Mouse (Mus musculus) natural killer cell, adult 2 months (primary cell): ENCODE results near the gene Cacna1c.

ENCODE experiments used
- DNase-seq, 2 experiments: peaks; one replicate each; pipeline ENCODE4 v3.0.0; 2022; ENCODE audit warnings: low spot score in 2 of 2

Cacna1c gene

DNA sequence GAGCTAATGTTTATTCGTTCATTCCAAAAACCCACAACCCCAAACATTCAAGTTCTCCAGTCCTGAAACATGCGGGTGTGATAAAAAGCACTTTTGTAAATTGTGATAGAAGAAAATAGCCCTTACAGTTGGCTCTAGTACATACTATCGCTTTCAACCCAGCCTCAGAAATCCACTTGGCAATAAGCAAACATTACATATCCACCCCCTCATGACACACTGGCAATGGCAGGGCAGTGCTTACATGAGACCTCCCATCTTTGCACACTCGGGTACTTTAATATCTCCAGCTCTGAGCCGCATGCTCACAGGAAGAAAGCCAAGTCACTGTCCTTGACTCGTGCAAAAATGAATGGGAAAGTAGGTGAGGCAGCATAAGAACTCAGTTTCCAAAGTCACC, 232.4 kb downstream of the Cacna1c start:
- DNase-seq = no peak

DNA sequence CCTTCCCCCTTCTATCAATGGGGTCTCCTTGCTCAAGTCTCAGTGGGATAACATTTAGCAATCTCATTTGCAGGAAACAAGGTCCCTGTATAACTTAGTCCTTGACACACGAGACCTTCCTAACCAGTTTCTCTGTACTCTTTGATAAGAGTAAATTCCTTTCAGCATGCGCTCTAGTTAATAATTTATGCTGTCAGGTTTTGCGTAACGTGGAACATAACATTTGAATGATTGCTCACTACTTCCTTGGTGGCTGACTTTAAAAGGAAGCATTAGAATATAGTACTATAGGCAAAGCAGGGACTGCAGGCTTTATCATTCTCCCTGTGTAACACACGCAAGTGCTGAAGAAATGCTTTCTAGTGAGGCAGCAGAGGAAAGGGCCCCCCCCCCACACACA, 232.9 kb downstream of the Cacna1c start:
- no peak for DNase-seq

DNA sequence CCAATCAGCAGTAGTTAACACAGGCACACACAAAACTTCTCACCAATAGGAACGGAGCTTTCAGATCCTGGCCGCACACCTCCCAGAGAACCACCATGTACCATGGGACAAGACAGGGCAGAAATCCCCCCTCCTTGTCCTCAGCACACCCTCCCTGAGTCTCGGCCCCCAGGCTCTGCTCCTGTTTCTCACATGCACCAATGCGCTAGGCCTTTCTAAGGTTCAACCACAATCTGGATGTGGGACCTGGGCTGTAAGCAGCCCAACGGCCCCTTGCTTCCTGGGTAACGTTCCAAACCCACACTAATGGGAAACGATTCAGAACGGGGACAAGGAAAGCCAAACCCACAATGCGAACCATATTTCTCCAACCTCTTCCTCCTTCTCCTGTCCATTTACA, 237.7 kb downstream of the Cacna1c start:
- no peak for DNase-seq

DNA sequence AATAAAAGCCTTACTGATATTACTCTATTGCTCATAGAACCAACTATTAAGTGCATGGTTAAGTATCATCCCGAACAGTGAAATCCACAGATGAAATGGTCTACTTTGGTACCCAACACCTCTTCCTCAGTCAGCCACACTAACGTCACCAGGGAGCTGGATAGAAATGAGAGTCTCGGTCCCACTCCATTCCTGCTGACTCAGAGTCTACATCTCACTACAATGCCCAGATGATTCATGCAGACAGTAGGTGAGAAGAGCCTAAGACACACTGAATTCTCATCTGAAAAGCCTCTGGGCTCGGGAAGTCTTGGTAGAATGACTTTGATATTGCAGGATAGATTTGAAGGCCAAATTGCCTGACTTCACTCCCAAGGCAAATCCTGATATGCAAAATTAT, 240.0 kb downstream of the Cacna1c start:
- no peak for DNase-seq

DNA sequence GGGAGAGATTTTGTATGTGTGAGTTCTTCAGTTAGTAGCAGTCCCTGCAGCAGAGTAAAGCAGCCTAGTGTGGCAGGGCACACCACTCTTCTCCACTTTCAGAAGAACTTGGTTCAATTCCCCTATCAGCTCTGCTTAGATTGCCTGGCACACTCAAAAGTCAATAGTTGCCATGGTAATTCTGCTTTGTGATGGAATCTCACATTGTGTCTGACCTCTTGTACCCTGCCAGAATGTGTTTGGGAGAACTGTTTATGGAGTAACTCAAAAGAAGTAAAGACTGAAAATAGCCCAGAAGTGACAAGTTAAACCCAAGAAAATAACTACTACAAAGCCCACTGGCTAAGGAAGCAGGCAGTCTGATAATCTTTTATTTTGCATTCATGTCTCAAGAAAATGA, 240.4 kb downstream of the Cacna1c start:
- DNase-seq = no peak

DNA sequence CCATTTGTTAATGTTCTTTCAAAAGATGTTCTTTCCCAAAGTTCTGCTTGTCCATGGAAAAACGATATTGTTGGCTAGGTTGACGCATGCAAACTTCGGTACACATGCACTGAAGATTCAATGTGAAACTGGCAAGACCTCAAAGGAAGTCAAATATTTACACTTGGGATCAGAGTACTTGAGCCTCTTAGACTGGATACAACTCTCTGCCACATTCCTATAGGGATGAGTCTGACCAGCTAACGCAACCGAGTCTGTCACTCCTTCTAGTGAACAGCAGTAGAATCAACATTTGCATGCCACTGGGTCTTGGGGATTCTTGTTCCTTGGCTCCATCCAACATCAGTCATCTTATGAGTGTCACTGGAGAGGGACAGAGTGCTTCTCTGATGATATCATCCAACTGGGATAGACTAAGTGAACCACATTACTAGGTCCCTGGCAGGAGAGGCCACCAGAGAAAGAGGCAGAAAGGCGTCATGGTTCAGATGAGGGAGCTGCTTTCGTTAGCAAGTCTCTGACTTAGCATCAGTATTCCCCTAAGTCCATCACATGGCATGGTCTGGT, 241.1 kb downstream of the Cacna1c start:
- no peak for DNase-seq

DNA sequence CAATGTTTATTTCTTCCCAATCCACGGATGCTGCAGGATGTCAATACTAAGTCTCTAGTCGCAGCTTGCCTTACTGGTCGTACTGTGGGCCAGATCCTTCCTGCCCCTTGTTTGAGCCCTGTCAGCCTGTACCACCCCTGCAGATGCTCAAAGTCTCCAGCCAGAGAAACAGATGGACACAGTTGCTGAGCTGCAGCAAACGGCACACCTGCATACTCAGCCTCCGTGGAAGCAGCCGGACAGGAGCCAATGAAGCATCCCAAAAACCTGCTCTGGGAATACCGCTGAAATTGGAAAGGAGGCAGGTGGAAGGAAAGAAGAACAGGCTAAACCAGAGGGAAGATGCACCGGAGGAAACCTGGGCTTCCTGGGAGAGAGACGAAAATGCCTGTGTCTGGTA, 243.8 kb downstream of the Cacna1c start:
- no peak for DNase-seq

DNA sequence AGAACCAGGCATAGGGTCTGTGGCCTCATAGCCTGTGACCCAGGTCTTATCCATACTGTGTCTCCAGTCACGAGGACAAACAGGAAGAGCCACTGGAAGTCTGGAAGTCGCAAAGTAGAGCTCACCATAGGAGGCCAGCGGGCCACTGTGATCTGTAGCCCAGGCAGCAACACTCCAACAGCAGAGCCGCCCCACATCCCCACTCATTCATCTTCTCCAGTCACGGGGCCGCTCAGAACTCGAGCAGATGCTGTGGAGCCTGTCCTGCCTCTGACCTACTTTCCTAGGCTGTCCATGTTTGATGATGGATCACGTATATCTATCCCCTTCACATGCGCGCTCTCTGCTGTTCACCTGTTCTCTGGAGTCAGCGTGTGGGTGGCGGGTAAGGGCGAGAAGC, 246.0 kb downstream of the Cacna1c start:
- no peak for DNase-seq

DNA sequence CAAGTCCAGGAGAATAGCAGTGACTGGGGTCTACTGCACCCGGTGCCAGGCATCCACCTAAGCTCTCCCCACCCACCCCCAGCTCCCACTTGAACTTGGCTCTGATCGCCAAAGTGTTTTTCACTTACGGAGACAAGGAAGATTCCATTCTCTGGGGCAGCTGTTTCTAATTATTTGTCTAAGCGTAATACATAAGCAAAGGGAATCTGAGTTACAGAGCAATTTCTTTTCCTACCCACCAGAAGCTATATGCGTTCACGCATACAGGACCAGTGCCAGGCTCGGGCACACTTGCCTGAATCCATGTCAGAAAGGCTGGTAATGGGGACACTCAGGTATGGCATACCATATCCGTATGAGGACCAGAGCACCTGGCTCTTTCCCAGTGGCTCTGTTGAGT, 248.9 kb downstream of the Cacna1c start:
- no peak for DNase-seq

DNA sequence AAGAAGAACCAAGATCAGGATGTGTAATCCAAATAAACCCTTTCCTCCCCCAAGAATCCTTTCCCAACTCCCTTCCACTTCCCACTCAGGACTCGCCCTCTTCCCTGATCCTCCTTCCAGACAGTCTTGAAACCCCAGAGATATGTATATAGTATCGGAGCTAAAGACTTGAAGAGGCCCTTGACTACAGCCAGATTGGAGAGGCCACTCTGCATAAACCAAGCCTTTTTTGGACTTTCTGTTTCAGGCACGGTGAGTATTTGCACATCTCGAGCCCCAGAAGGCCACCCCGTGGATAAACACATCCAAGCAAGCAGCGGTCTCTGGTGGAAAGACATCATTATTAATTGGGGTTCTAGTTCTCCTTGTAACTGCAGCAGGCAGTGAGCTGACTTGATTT, 249.6 kb downstream of the Cacna1c start:
- DNase-seq = no peak

DNA sequence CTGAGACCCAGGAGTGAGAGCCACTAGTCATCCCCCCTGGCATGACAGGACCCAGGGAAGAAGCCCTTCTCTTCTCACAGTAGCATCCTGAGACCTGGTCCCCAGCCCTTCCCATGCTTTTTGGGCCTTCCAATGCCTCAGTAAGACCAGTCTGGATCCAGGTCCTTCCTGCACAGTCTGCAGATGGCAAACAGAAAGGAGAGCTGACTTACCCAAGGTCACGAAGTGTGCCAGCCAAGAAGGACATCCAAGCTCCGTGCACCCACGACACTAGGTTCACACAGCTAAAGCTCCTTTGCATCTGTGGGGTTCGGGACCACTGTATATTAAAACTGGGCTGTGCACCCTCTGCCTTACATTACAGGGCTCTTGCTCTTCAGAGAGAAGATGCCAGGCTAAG, 252.1 kb downstream of the Cacna1c start:
- DNase-seq = no peak

DNA sequence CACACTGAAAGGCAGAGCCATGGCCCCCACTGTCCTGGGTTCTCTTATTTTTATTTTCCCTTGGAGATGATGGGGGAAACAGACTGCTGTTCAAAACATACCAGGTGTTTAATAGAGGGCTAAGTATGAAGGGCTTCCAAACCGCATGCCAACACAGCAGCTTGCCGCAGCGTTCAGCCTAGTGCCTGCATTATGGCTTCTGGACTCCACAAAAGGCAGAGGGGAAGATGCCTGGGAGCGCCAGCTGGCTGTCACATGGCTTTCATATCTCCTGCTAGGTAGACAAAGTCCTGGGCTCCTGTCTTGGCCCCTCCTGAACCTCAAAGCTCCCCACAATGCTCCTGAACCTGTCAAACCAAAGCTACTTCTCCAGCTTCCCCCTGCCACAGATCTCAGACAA, 254.4 kb downstream of the Cacna1c start:
- no peak for DNase-seq

DNA sequence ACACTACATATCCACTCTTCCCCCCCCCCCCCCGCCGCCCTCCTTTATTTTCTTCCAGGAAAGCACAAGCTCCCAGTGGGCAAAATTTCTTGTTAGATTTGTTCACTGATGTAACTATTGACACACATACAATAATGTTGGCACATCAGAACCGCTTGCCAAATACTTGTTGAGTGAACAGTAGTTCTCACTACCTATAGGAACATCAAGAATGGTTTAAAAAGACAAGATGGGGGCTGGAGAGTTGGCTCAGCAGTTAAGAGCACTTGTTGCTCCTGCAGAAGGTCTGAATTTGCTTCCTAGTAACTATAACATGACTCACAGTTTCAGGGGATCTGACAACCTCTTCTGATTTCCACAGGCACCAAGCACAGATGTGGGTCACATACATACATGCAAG, 255.2 kb downstream of the Cacna1c start:
- DNase-seq = no peak

DNA sequence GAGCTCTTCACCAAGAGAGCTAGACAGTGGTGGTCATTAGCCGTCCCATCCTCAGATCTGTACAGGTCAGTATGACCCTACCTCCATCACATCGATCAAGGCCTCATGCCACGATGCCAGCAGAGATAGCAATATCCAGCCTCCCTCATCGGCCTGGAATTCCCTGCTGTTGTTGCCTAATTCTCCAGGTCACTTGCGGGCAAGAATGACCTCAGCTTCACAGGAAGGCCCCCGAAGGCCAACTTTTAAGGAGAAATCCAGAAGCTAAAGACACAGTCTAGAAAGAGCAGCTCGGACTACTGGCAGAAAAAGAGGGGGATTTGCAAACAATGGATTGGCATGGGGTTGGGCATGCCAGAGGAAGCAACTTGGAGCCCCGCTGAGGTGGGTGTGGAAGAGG, 256.6 kb downstream of the Cacna1c start:
- DNase-seq = no peak

DNA sequence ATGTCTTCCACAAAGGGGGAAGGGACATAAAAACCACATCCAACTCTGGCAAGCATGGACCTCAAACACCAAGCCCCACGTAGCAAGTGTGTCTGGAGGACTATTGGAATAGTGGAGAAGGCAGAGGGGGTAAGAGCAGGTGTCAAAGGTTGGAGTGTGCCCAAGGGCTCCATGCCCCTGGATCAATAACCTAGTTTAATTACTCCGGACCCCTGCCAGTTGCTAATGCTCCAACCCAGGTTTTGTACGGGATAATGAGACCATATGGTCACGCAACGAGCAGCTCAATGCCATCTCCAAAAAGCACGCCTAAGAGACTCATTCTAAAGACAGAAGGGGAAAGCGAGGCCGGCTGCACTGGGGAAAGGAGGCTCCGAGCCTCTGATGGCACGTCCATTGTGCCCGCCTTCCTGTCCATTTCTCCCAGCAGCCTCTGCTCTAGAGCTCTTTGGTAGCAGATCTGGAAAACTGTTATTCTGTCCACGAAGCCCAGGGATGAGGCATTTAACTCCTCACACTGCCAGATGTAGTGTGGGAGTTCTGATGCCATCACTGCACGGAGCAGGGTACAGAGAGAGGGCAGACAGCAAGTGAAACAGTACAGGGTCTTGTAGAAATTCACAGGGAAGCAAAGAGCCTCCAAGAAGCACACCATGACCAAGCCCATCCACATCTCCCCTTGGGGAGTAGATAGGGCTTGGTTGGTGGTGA, 257.7 kb downstream of the Cacna1c start:
- DNase-seq = no peak

DNA sequence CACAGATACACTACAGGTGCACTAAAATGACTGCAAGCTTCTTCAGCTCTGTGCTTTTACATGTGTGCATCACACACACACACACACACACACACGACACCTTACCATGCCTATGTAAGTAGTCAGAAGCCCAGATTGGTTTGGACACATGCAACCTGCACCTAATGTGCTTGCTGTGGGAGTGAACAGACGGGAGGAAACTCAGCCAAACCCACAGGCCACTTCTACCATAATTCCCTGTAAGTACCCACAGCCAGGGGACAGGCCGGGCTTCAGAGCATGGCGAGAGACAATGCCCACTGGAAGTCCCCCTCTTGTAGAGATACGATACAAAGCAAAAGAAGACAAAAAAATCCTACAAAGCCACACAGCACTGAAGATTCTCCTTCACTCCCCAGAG, 258.7 kb downstream of the Cacna1c start:
- no peak for DNase-seq

DNA sequence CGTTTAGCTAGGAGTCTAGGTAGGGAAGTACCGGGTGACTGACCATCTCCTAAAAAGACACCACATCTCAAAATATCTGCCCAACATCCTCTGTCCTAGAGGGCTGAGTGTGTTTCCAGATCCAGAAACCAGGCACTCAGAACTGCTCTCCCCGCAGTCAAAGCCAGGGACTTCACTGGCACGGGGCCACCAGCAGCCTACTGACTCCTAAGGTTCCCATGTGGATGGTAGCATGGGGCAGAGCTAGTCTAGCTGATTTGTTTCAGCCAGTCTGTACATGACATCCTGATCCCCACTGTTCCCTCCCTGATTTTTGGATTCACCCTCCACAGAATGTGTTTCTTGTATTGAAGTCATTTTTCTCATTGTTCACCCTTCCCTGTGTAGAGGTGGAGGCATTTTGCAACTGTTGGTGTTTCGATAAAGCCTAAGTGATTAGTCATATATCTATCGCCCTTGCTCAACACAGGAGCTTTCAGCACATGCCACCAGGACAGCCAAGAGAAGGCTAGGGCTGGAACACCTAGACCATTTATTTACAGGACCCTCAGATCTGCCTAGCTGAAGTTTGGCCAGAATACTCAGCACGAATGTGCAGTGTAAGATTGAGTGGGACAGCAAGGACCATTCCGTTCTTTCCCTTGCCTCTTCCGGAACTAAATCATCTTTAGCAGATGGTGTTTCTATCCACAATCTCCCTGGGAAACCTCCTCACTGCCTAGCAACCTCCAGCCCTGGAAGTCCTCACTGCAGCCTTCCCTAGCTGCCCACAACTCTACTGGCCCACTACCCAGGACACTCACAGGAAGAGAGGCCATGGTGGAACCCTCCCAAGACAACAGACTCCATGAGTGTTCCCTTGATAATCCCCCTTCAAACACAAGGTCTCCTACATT, 260.4 kb downstream of the Cacna1c start:
- DNase-seq = no peak

DNA sequence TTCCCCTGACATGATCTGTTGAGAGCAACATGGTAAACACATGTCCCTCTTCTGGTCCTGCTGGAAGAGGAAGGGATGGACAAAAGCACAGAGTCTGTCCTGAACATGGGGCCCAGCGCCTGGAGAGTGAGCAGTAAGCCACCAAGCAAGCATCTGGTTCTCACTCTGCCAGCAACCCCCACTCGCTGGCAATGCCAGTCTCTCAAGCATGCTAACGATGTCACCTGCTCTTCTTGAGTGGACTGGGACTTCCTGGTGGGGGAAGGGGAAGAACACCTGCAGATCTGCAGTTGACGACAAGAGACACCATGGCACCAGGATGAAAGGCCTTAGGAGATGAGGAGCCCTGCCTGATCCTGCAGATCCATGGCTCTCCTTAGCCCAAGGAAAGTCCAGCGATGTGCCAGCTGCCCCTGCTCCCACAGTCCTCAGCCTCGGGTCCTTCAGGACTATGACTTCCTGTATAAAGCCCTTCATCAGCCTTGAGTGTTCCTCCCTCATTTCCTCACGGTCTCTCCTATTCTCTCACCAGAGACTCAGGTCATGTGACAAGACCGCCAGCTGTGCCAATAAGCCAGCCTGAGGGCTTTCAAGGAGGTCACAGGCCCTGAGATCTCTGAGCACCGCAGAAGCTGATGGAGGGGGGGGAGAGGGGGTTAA, 261.8 kb downstream of the Cacna1c start:
- DNase-seq = no peak

DNA sequence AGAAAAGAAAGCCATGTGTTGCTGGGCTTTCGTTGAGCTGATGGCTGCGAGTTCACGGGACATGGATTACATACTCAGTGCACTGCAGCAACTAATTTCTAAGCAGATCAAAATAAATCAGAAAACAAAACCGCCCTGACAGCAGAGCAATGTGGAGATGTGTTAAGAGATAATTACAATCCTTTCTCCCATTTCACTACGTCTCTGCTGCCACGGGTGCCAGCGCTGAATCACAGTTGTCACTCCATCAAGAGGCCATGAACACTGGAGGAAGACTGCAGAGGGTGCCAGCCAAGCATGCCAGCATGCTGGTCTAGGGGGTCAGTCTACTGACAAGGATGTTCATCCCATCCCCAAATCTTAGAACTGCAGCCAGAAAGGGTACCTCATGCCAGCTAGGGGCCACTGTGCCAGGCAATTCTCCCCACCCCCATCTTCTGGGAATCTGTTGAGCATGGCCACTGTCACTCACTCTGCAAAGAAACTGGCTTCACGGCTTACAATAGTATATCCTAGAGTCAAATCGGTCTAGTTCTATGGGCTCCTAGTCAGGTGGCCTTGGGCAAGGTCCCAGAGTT, 263.1 kb downstream of the Cacna1c start:
- no peak for DNase-seq

DNA sequence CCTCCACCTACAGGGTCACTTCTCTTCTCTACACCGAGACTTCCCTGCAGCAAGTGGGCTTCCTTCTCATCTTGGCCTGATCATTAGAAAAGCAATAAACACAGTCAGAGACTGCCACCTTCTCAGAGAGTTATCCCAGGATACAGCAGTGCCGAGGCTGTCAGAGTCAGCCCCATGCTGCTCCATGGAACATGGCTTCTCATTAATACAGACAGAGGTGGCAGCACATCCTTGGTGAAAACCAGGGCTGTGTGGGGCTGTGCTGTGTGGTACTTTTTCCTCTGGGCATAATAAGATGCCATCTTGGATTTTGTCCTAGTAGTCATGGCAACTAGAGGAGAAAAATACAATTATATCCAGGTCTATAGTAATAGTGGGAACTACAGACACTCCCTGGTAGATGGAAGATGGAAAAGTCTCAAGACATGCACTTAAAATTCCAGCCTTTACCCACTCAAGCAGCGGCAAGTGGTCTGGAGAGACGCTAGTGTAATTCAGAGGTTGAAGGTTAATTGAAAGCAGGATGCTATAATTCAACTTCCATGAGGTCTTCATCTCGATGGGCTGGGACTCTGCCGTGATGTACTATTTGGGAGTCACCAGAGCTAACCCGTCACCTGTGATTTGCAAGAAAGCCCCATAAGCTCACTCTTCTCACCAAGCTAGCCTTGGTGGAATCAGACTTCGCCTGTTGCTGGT, 264.1 kb downstream of the Cacna1c start:
- no peak for DNase-seq

DNA sequence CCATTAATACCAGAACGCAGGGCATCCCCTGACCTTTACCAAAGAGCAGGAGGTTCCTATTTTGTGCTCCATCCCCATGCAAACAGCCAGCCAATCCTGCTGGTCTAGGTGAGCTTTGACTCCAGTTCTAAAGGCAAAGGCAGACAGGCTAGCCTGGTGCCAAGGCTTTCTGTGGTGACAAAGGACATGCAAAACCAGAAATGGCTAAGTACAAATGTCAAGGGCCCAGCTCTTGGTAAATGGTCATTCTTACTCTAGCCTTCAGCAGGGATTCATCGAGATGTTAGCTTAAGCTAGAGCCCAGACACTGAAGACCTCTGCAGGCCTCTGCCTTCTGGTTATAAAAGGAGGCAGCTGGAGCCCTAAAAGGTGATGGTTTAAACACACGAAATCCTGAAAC, 269.5 kb downstream of the Cacna1c start:
- no peak for DNase-seq

DNA sequence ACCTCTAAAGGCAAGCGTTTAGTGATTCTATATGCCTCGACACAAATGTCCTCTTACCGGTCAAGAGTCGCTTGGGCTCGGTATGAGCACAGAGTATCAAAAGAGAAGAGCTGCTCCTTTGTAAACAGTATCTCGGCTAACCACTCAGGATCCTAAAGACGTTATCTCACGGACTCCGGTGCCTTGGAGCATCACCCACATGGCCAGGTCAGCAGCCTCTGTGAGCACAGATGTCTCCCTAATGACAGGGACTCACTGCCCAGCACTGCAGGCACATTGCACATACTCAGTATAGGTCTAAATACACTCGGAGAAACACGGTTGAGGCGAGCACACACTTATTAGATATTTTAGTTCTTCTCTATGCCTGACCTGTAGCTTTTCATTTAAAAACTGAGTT, 271.8 kb downstream of the Cacna1c start:
- DNase-seq = no peak
